Mouse (Mus musculus) limb, embryonic 14.5 days (tissue): Measurements from ENCODE around the gene Astn2. TPM values are rescaled to one million over a fixed set of nuclear protein-coding genes. Genes with fewer than 3 reads are reported as not detected.

Source experiments
- ATAC-seq: fragments of 200-750 bp; cut with Nextera tagmentation; 2 replicates; pipeline ENCODE4 v1.8.0; 2017; ENCODE audit warnings: low read depth, moderate number of reproducible peaks, moderate TSS enrichment; ENCODE audit not compliant: low FRiP score
- DNase-seq: peaks from one replicate; pipeline ENCODE4 v3.0.0-alpha.2; 2015; ENCODE audit warnings: low spot score
- H3K27ac ChIP-seq: fragments of 300-500 bp; sonication (generic); replicated peaks from 2 replicates; pipeline ENCODE4 v1.5.1; 2014; ENCODE audit warnings: low read depth, mild to moderate bottlenecking, low read length, moderate library complexity, mixed read lengths
- H3K27me3 ChIP-seq: fragments of 300-500 bp; sonication (generic); 2 replicates; pipeline ENCODE4 v1.6.1; 2014; ENCODE audit warnings: low read length, mixed read lengths; ENCODE audit not compliant: control insufficient read depth, insufficient read depth
- H3K36me3 ChIP-seq: fragments of 300-500 bp; sonication (generic); 2 replicates; pipeline ENCODE4 v1.6.1; 2014; ENCODE audit warnings: mild to moderate bottlenecking, low read length, moderate library complexity, mixed read lengths; ENCODE audit not compliant: control insufficient read depth, insufficient read depth
- H3K4me1 ChIP-seq: fragments of 300-500 bp; sonication (generic); 2 replicates; pipeline ENCODE4 v1.6.1; 2014; ENCODE audit warnings: antibody characterized with exemption, low read length, mixed read lengths; ENCODE audit not compliant: control insufficient read depth, insufficient read depth
- H3K4me2 ChIP-seq: fragments of 300-500 bp; sonication (generic); replicated peaks from 2 replicates; pipeline ENCODE4 v1.6.1; 2014; ENCODE audit warnings: low read depth, mild to moderate bottlenecking, low read length, moderate library complexity; ENCODE audit not compliant: severe bottlenecking
- H3K4me3 ChIP-seq: fragments of 300-500 bp; sonication (generic); replicated peaks from 2 replicates; pipeline ENCODE4 v1.5.1; 2014; ENCODE audit warnings: low read length
- H3K9ac ChIP-seq: fragments of 300-500 bp; sonication (generic); 2 replicates; pipeline ENCODE4 v1.6.1; 2014; ENCODE audit warnings: mild to moderate bottlenecking, low read depth, low read length, moderate library complexity; ENCODE audit not compliant: severe bottlenecking
- H3K9me3 ChIP-seq: fragments of 300-500 bp; sonication (generic); 2 replicates; pipeline ENCODE4 v1.6.1; 2016; ENCODE audit warnings: low read length; ENCODE audit not compliant: control insufficient read depth
- POLR2A ChIP-seq: fragments of 200-500 bp; IDR thresholded peaks from 2 replicates; pipeline ENCODE4 v1.8.0; 2012; ENCODE audit warnings: inconsistent platforms, mild to moderate bottlenecking, moderate library complexity, borderline replicate concordance; ENCODE audit not compliant: insufficient read depth, insufficient read length; ENCODE audit errors: extremely low read depth
- WGBS: fragments of 180-500 bp; shearing (Covaris S2); extraction: QIAGEN DNeasy Blood & Tissue Kit; methylation state at CpG from one replicate; pipeline ENCODE4 v1.1.7; 2014; 5-methylcytosine and 5-hydroxymethylcytosine counted together
- polyA plus RNA-seq, 2 experiments: library from polyadenylated mRNA; depleted of rRNA in 1 of 2; stranded (reverse) in 1 of 2; unstranded in 1 of 2; fragments of >200 nt; fragmentation: Nextera tagmentation in 1 of 2; extraction: Ambion mirVana in 1 of 2; gene quantifications; 2 replicates each; pipeline versions ENCODE4 v1.2.1 to v1.2.3; 2012 to 2014

Astn2 gene
- polyA plus RNA-seq, 2 experiments = 1.6 to 8.7 TPM

GRCm38 (mm10) chr4:65813500-65814175 is 590.8 kb downstream of the Astn2 start:
- H3K9me3 ChIP-seq = no peaks in the 10 kb centered on the region
- no peak overlapping the region for H3K9ac ChIP-seq
- no peak for TF ChIP-seq POLR2A
- H3K4me3 ChIP-seq = no peak overlapping the region
- ATAC-seq (no peak), DNase-seq (no peak)
- no peak overlapping the region for H3K27ac ChIP-seq
- no peaks in the 10 kb centered on the region for H3K27me3 ChIP-seq
- H3K4me1 ChIP-seq = no peaks in the 10 kb centered on the region
- H3K4me2 ChIP-seq = no peak overlapping the region
- H3K36me3 ChIP-seq = no peaks in the 10 kb centered on the region
- 80% methylated on average over 1 of the region's 1 CpGs for WGBS

GRCm38 (mm10) chr4:65807341-65807740 is 597.1 kb downstream of the Astn2 start:
- Histone ChIP-seq H3K27ac (no peak overlapping the region), H3K4me2 (no peak overlapping the region), H3K36me3 (no peaks in the 10 kb centered on the region), H3K9ac (no peak overlapping the region), H3K27me3 (no peaks in the 10 kb centered on the region), H3K9me3 (no peaks in the 10 kb centered on the region), H3K4me1 (no peaks in the 10 kb centered on the region), H3K4me3 (no peak overlapping the region)
- 93% methylated on average over 3 of the region's 3 CpGs for WGBS
- DNase-seq (no peak), ATAC-seq (no peak)
- no peak for TF ChIP-seq POLR2A

- H3K9ac ChIP-seq = no peak overlapping the region
- H3K27ac ChIP-seq = no peak overlapping the region
- H3K36me3 ChIP-seq = no peaks in the 10 kb centered on the region
- H3K4me3 ChIP-seq = no peak overlapping the region
- H3K4me2 ChIP-seq = no peak overlapping the region
- 59% methylated on average over 3 of the region's 3 CpGs for WGBS
- H3K27me3 ChIP-seq = no peaks in the 10 kb centered on the region
- ATAC-seq (no peak), DNase-seq (no peak)
- H3K9me3 ChIP-seq = no peaks in the 10 kb centered on the region
- no peaks in the 10 kb centered on the region for H3K4me1 ChIP-seq
- no peak for TF ChIP-seq POLR2A
Measured at GRCm38 (mm10) chr4:65801204-65801603, 603.2 kb downstream of the Astn2 start.

GRCm38 (mm10) chr4:65791051-65791450 is 613.4 kb downstream of the Astn2 start:
- Histone ChIP-seq H3K27me3 (no peaks in the 10 kb centered on the region), H3K36me3 (no peaks in the 10 kb centered on the region), H3K9ac (no peak overlapping the region), H3K4me3 (no peak overlapping the region), H3K9me3 (no peaks in the 10 kb centered on the region), H3K4me1 (no peaks in the 10 kb centered on the region), H3K27ac (no peak overlapping the region), H3K4me2 (no peak overlapping the region)
- DNase-seq (no peak), ATAC-seq (no peak)
- TF ChIP-seq POLR2A = no peak

- H3K4me1 ChIP-seq = no peaks in the 10 kb centered on the region
- H3K27me3 ChIP-seq = no peaks in the 10 kb centered on the region
- H3K4me3 ChIP-seq = no peak overlapping the region
- DNase-seq (no peak), ATAC-seq (no peak)
- no peak overlapping the region for H3K27ac ChIP-seq
- TF ChIP-seq POLR2A = no peak
- no peak overlapping the region for H3K9ac ChIP-seq
- no peak overlapping the region for H3K4me2 ChIP-seq
- 85% methylated on average over 5 of the region's 5 CpGs for WGBS
- H3K36me3 ChIP-seq = no peaks in the 10 kb centered on the region
- no peaks in the 10 kb centered on the region for H3K9me3 ChIP-seq
Measured at GRCm38 (mm10) chr4:65773368-65774010, 630.9 kb downstream of the Astn2 start.

GRCm38 (mm10) chr4:65770952-65771351 is 633.5 kb downstream of the Astn2 start:
- Histone ChIP-seq H3K4me1 (no peaks in the 10 kb centered on the region), H3K27ac (no peak overlapping the region), H3K27me3 (no peaks in the 10 kb centered on the region), H3K4me3 (no peak overlapping the region), H3K9ac (no peak overlapping the region), H3K36me3 (no peaks in the 10 kb centered on the region), H3K4me2 (no peak overlapping the region), H3K9me3 (no peaks in the 10 kb centered on the region)
- no peak for TF ChIP-seq POLR2A
- WGBS = 82% methylated on average over 4 of the region's 4 CpGs
- no peak for DNase-seq
- no peak for ATAC-seq
